Mouse (Mus musculus) megakaryocyte, embryonic 14.5 days (primary cell): ENCODE results near the gene Olfr545.

Source experiments
- FLI1 ChIP-seq: IDR thresholded peaks from 2 replicates; pipeline ENCODE4 v1.6.1; 2012; ENCODE audit warnings: low read length, inconsistent platforms, mixed read lengths
- GATA1 ChIP-seq: IDR thresholded peaks from 3 replicates; pipeline ENCODE4 v1.6.1; 2012; ENCODE audit warnings: mixed read lengths, low read length, inconsistent platforms, borderline replicate concordance

- TF ChIP-seq GATA1 (no peak), FLI1 (no peak)
Measured at GRCm38 (mm10) chr7:102467566-102467965, 31.8 kb downstream of the Olfr545 start.
